Mouse (Mus musculus) thymus, postnatal 10 days (tissue): ENCODE measurements at regions not wholly inside any gene's neighbourhood (a gene's known extent, or its start where the extent isn't known, plus 50 kb on each side); places are given as distances from the start of the nearest gene placed in this dataset.

Source experiments
- DNase-seq, 2 experiments: peaks; one replicate each; pipeline ENCODE4 v3.0.0; 2021; ENCODE audit warnings: low spot score in 2 of 2

DNA sequence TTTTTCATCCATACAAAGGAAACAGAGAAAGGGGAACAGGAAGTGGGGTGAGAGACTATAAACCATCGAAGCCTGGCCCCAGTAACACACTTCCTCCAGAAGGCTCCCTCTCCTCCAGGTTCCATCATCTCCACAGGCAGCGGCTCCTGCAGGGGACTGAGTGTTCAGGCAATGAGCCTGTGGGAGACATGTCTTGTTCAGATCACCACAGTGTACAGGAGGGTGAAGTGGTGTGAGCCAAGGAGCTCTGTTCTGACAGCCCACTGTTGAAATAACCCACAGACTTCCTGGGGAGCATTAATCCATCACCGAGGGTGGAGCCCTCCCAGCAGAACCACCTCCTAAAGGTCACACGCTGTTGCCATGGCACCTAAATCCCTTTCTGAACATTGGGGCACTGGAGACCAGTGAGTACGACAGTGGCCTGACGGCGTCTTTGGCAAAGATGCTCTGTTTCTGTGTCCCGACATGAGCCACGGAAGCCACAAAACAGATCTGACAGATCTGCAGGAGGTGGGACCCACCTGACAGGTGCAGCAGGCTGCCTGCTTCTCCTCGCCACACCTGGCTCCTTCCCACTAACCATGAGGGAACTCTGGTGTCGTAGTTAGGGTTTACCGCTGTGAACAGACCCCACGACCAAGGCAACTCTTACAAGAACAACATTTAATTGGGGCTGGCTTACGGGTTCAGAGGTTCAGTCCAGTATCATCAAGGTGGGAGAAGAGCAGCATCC is 60.9 kb downstream of the Psmg1 start:
- peak; percentile 40 to 59 for DNase-seq

- no peak for DNase-seq
Measured at GRCm38 (mm10) chr16:95928290-95929260, 62.2 kb downstream of the Psmg1 start.

- DNase-seq: no peak
Measured at GRCm38 (mm10) chr16:95926558-95926957, 64.2 kb downstream of the Psmg1 start.

- DNase-seq: no peak
Measured at GRCm38 (mm10) chr16:95924716-95925115, 66.0 kb downstream of the Psmg1 start.

DNA sequence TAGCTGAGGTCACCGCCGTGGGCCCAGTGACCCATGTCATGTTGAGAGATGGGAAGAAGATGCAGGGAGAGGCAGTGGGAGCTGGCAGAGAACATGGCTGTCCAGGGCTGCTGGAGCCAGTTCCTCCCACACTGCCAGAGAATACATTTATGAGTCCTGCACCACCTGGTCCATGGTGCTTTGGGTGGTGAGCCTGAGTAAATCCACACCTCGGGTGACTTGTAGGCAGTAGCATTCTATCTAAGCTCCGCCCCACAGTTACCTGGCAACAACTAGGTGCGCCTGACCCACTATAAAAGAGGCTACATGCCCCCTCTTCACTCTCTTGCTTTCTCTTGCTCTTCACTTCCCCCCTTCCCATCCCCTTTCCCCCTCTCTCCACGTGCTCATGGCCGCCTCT is 66.8 kb downstream of the Psmg1 start:
- no peak for DNase-seq

DNA sequence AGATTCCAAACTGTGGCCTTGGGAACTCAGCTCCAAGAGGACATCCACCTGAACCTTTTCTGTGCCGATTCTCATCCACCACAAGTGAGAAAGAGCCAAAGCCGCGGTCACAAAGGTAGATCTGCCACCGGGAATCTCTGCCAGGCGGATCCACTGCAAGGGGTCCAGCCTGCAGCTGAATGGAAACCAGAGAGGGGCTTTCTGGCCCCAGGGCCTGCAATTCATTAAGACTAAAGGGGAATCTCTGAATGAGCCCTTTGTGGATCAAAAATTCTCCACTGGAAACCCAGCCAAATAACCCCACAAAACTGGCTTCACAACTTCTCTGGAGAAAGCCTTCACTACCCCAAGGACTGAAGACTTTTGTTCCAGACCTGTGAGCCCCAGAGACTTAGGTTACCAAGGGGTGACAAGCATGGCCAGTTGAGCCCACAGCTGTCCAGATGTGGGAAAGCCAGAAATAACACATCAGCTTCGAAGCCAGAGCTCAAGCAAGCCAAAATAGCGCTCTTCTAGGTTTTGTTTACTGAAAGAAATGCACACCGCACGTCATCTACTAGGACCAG is 68.3 kb downstream of the Psmg1 start:
- no peak for DNase-seq

DNA sequence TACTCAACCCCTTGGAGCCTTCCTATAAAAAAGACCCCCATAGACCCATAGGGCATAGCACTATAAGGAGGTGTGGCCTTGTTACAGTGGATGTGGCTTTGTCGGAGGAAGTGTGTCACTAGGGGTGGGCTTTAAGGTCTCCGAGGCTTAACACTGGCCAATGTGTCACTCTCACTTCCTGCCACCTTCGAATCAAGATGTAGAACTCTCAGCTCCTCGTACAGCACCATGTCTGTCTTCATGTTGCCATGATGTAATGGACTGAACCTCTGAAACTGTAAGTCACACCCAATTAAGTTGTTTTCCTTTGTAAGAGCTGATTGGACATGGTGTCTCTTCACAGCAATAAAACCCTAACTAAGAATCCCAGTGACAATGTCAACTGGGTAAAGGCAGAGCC is 69.6 kb downstream of the Psmg1 start:
- no peak for DNase-seq

- DNase-seq: no peak
Measured at GRCm38 (mm10) chr16:95918651-95919425, 71.9 kb downstream of the Psmg1 start.

DNA sequence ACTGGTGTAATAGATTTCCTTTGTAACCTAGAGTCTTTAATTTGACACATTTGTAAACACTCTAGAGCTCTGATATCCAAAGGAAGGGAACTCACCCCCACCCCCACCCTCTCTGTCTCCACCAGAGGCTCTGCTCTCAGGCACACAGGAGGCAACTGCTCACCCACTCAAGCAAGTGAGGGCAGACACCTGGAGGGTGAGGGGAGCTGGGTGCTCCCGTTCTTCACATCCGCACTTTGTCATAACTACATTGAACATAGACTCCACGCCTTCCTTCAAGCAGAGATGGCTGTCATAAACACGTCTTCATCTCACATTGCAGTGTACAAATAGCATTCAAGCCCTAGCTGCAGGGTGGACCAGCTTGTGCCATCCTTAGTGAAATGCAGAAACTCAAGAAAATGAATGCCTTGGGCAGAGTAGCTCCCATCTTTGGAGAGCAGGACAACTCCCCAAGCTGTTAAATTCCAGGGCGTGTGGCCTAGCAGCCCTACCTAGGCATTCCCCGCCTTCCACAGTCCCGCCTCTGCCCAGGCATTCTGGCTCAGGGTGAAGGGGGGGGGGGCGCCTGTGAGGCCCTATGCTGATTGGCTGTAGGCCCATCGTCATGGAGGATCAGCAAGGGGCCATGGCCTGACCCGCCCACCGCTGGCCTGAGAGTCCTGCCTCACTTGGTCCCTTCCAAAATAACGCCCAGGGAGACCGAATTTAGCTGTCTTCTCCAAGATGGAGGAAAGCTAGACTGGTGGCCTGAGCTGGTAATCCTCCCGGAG is 72.9 kb downstream of the Psmg1 start:
- DNase-seq: peak in 1 of 2 experiments; percentile 60

DNA sequence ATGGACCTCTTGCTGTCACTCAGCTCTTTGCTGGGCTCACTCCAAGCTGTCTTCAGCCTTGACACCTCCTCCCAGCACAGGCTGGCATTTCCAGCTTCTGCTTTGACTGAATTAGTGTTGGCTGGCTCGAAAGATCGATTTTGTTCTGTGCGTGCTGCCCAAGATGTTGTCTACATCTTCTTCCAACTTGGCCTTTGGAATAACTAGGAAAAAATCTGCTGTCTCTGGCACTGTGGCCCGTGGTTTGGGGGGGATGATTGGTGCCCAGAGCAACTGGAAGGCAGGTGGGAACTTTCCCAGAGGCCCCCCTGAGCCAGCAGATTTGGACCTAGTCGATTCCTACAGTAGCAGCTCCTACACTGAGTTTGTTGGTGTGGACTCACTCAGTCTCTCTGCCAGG is 76.9 kb downstream of the Psmg1 start:
- DNase-seq: no peak

DNA sequence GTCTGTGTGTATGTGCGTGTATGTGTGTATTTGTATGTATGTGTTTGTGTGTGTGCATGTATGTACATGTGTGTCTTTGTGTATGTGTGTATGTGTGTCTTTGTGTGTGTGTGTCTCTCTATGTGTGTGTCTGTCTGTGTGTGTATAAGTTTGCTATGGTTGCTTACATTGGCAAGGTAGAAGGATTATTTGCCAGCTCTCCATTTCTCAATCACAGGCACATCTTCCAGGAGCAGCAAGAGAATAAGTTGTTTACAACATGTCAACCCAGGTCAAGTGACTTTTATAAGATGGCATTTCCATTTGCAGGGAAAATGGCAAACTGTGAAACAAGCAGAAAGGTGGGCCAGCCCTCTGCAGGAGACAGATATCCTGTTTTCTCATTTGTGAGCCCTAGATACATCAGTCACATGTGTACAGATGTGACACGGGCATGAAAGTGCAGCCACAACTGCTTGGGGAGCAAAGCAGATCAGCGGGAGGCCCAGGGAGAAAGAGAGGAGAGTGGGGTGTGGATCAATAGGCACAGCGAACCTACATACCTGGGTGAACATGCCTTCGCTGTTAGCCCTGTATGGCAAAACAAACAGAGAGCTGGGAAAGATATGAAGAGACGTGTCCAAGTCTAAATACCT is 86.1 kb downstream of the Psmg1 start:
- peak; percentile 47 to 55 for DNase-seq

DNA sequence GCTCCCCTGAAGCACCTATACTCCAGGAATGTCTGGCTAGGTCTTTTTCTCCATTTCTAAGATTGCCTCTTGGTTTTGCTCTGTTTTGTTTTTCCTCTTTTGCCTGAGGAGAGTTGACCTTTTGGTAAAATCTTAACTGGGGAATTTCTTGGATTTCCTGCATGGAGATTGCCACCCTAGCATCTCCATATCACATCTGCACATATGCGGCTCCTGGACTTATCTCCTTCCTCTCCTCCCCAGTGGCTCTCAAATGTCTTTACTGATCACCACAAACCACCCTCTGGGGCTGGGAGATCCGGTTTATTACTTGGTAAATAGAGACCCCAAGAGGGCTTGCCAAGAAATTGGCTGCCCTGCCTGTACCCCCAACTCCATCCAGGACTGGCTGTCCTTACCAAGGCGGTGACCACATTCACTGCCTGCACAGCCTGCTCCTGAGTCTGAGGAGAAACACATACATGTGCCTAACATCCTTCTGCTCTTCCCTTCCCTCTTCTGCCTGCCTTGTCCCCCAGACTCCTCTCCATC is 87.3 kb downstream of the Psmg1 start:
- DNase-seq: peak; percentile 37 to 40

- DNase-seq: no peak
Measured at GRCm38 (mm10) chr16:95902177-95902576, 88.6 kb downstream of the Psmg1 start.

DNA sequence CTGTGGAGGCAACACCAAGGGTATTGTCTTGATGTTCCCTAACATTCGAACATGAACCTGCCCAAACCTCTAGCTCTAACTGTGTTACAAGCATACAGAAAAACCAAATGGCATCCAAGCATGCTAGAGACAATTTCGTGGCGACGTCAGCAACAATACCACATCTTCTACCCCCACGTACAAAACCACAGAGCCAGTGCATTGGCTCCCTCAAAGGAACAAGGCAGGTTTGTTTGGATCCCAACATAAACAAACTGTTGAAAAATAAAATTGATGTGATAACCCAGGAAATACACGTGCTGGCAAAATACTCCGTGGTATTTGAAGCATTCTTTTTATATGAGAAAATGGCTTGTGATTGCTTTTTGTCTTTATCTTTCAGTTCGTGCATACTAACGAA is 89.4 kb downstream of the Psmg1 start:
- peak; percentile 30 to 39 for DNase-seq

GRCm38 (mm10) chr16:95900181-95900580 is 90.6 kb downstream of the Psmg1 start:
- DNase-seq: peak; percentile 74 to 87

- DNase-seq: peak; percentile 9 to 21
Measured at GRCm38 (mm10) chr16:95899672-95900071, 91.1 kb downstream of the Psmg1 start.

DNA sequence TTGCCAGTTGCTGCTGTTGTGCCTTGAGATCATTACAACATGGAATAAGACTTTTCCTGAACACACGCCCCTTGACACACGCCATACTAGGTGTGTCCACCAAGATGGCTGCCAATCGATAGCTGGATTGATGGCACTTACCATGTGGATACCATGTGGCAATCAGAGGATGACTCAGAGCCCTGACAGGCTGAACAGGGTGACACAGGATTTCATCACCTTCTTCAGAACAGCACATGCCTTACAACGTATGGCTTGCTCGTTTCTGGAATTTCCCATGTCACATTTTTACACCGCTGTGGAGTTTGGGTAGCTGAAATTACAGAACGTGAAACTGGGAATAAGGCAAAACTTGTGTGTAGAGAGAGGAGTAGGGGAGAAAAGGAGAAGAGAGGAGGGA is 92.9 kb downstream of the Psmg1 start:
- DNase-seq: peak; percentile 3 to 6

- peak; percentile 4 to 17 for DNase-seq
Measured at GRCm38 (mm10) chr16:95896126-95896525, 94.6 kb downstream of the Psmg1 start.

- peak; percentile 31 to 58 for DNase-seq
Measured at GRCm38 (mm10) chr16:95893534-95894290, 97.0 kb downstream of the Psmg1 start.
